Mouse (Mus musculus) stomach, postnatal 0 days (tissue): ENCODE measurements at regions not wholly inside any gene's neighbourhood (a gene's known extent, or its start where the extent isn't known, plus 50 kb on each side); places are given as distances from the start of the nearest gene placed in this dataset.
"Not testable (repeated sequence)": the region's sequence is repeated elsewhere in the genome, so short reads cannot be mapped to it uniquely, and the experiment has no call there.

Experiments
- ATAC-seq: fragments of 200-750 bp; cut with Nextera tagmentation; 2 replicates; pipeline ENCODE4 v1.8.0; 2017; ENCODE audit not compliant: low FRiP score, low TSS enrichment
- DNase-seq: peaks from one replicate; pipeline ENCODE4 v3.0.0-alpha.2; 2016; ENCODE audit warnings: low spot score
- H3K27ac ChIP-seq: fragments of 300-500 bp; sonication (generic); replicated peaks from 2 replicates; pipeline ENCODE4 v1.5.1; 2014; ENCODE audit warnings: mild to moderate bottlenecking, control low read depth
- H3K27me3 ChIP-seq: fragments of 300-500 bp; sonication (generic); 2 replicates; pipeline ENCODE4 v1.6.1; 2014; ENCODE audit warnings: low read length; ENCODE audit not compliant: control insufficient read depth, insufficient read depth
- H3K36me3 ChIP-seq: fragments of 300-500 bp; sonication (generic); 2 replicates; pipeline ENCODE4 v1.6.1; 2014; ENCODE audit warnings: low read length, mixed read lengths; ENCODE audit not compliant: control insufficient read depth, insufficient read depth
- H3K4me1 ChIP-seq: fragments of 300-500 bp; sonication (generic); replicated peaks from 2 replicates; pipeline ENCODE4 v1.6.1; 2014; ENCODE audit warnings: antibody characterized with exemption; ENCODE audit not compliant: control insufficient read depth, insufficient read depth
- H3K4me2 ChIP-seq: fragments of 300-500 bp; sonication (generic); replicated peaks from 2 replicates; pipeline ENCODE4 v1.6.1; 2014; ENCODE audit warnings: low read depth, mild to moderate bottlenecking, control low read depth, moderate library complexity
- H3K4me3 ChIP-seq: fragments of 300-500 bp; sonication (generic); 2 replicates; pipeline ENCODE4 v1.5.1; 2014; ENCODE audit warnings: low read depth, low read length, control low read depth
- H3K9ac ChIP-seq: fragments of 300-500 bp; sonication (generic); 2 replicates; pipeline ENCODE4 v1.6.1; 2014; ENCODE audit warnings: mild to moderate bottlenecking, low read length, control low read depth, mixed read lengths
- H3K9me3 ChIP-seq: fragments of 300-500 bp; sonication (generic); 2 replicates; pipeline ENCODE4 v1.6.1; 2016; ENCODE audit warnings: low read length; ENCODE audit not compliant: control insufficient read depth
- CTCF ChIP-seq: IDR thresholded peaks from 2 replicates; pipeline ENCODE4 v1.5.1; 2016; ENCODE audit warnings: antibody characterized with exemption, low read depth, mild to moderate bottlenecking, moderate library complexity
- EP300 ChIP-seq: optimal IDR thresholded peaks from 2 replicates; pipeline ENCODE3; 2016; ENCODE audit warnings: antibody characterized with exemption
- WGBS: fragments of 180-500 bp; shearing (Covaris S2); extraction: QIAGEN DNeasy Blood & Tissue Kit; methylation state at CpG from one replicate; pipeline ENCODE4 v1.1.7; 2014; 5-methylcytosine and 5-hydroxymethylcytosine counted together

- H3K4me2 ChIP-seq = no peak overlapping the region
- H3K9ac ChIP-seq = no peak overlapping the region
- H3K4me1 ChIP-seq = no peaks in the 10 kb centered on the region
- H3K36me3 ChIP-seq = no peaks in the 10 kb centered on the region
- no peaks in the 10 kb centered on the region for H3K9me3 ChIP-seq
- H3K27ac ChIP-seq = no peak overlapping the region
- WGBS = 33% methylated on average over 2 of the region's 2 CpGs
- TF ChIP-seq EP300 (no peak), CTCF (no peak)
- DNase-seq (no peak), ATAC-seq (no peak; the same call in 1 of the 2 replicates)
- no peaks in the 10 kb centered on the region for H3K27me3 ChIP-seq
- no peak overlapping the region for H3K4me3 ChIP-seq
These were observed 148.3 kb upstream of the Unc93a2 start for GRCm38 (mm10) chr17:7533552-7533951.

GRCm38 (mm10) chr17:7532618-7533017 is 147.4 kb upstream of the Unc93a2 start:
- no peaks in the 10 kb centered on the region for H3K36me3 ChIP-seq
- DNase-seq (no peak), ATAC-seq (no peak)
- H3K27me3 ChIP-seq = no peaks in the 10 kb centered on the region
- no peak overlapping the region for H3K9ac ChIP-seq
- H3K4me1 ChIP-seq = no peaks in the 10 kb centered on the region
- no peak overlapping the region for H3K4me2 ChIP-seq
- no peak overlapping the region for H3K4me3 ChIP-seq
- H3K27ac ChIP-seq = no peak overlapping the region
- 57% methylated on average over 3 of the region's 3 CpGs for WGBS
- TF ChIP-seq EP300 (no peak), CTCF (no peak)
- H3K9me3 ChIP-seq = no peaks in the 10 kb centered on the region

DNA sequence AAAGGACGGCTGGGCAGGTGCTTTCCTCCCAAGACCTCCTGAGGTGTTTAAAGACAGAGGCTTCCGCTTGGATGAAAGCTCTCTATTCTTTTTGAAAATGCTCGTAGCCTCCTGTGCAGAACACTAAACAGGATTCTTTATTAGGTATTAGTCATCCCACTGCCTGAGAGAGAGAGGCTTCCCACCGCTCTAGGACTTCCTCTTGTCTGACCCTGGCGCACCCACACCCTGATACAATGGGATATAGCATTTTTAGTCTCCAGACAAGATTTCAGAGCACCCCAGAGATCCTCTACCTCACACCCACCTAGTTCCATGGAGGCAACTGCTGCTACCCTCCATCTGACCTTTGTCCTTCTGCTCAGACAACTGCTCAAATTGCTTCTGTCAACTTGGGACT is 144.0 kb upstream of the Unc93a2 start:
- no peak overlapping the region for H3K4me2 ChIP-seq
- H3K4me3 ChIP-seq = no peak overlapping the region
- 58% methylated on average over 5 of the region's 5 CpGs for WGBS
- no peaks in the 10 kb centered on the region for H3K9me3 ChIP-seq
- H3K36me3 ChIP-seq = no peaks in the 10 kb centered on the region
- H3K27ac ChIP-seq = no peak overlapping the region
- ATAC-seq (no peak), DNase-seq (no peak)
- H3K27me3 ChIP-seq = no peaks in the 10 kb centered on the region
- TF ChIP-seq CTCF (no peak), EP300 (no peak)
- H3K4me1 ChIP-seq = no peaks in the 10 kb centered on the region
- H3K9ac ChIP-seq = no peak overlapping the region

DNA sequence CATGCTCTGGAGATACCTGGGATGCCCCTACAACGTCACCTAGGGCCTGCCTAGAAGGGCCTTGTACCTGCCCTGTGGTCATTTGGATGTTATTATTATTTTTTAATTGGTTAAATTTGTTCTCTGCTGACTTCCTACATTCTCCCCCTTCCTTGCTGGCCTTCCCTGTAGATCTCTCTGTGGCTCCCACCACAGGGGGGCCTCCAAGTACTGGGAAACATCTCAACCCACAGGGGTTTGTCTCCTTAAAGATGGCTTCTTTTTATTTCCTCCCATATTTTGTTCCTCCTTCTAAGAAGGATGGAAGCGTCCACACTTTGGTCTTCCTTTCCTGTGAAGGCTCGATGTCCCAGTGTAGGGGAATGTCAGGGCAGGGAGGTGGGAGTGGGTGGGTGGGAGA is 142.4 kb upstream of the Unc93a2 start:
- no peak overlapping the region for H3K27ac ChIP-seq
- H3K36me3 ChIP-seq = no peaks in the 10 kb centered on the region
- DNase-seq (no peak), ATAC-seq (no peak)
- H3K27me3 ChIP-seq = no peaks in the 10 kb centered on the region
- no peaks in the 10 kb centered on the region for H3K4me1 ChIP-seq
- no peaks in the 10 kb centered on the region for H3K9me3 ChIP-seq
- H3K4me2 ChIP-seq = no peak overlapping the region
- WGBS = 77% methylated on average over 3 of the region's 3 CpGs
- H3K4me3 ChIP-seq = no peak overlapping the region
- TF ChIP-seq EP300 (no peak), CTCF (peak; percentile 62)
- H3K9ac ChIP-seq = no peak overlapping the region

DNA sequence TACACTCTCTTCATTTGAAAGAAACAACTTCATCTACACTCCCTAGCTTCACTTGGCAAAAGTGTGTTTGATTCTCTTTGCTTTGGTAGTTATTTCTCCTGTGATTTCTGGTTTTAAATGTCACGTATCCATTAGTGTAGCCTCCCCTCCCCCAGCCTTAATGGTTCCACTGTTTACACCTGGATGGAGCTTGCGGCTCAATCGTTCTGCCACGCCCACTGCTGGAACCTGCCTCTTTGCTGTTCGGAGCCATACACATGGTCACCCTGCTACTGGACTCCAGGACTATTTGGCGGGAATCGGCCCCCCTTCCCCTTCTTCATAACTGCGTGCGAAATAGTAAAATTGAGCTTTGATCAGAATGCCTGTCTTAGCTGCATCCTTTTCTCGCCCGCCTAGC is 139.2 kb upstream of the Unc93a2 start:
- not testable (repeated sequence) for H3K27ac ChIP-seq, H3K4me3 ChIP-seq, DNase-seq, H3K9ac ChIP-seq, H3K36me3 ChIP-seq, H3K4me1 ChIP-seq, H3K27me3 ChIP-seq, H3K4me2 ChIP-seq, ATAC-seq, H3K9me3 ChIP-seq
- WGBS = 75% methylated on average over 11 of the region's 11 CpGs

GRCm38 (mm10) chr17:7521127-7521526 is 135.9 kb upstream of the Unc93a2 start:
- H3K36me3 ChIP-seq = no peaks in the 10 kb centered on the region
- ATAC-seq = no peak
- H3K27me3 ChIP-seq = no peaks in the 10 kb centered on the region
- H3K27ac ChIP-seq = no peak overlapping the region
- no peak overlapping the region for H3K9ac ChIP-seq
- no peaks in the 10 kb centered on the region for H3K9me3 ChIP-seq
- no peak overlapping the region for H3K4me3 ChIP-seq
- WGBS = 53% methylated on average over 10 of the region's 10 CpGs
- no peak overlapping the region for H3K4me2 ChIP-seq
- no peaks in the 10 kb centered on the region for H3K4me1 ChIP-seq
- no peak for DNase-seq
- no peak for TF ChIP-seq EP300
- no peak for TF ChIP-seq CTCF
